Mouse (Mus musculus) heart, embryonic 14.5 days (tissue): ENCODE measurements around the gene Uts2r. TPM values are rescaled to one million over a fixed set of nuclear protein-coding genes. Genes with fewer than 3 reads are reported as not detected.

Experiments
- ATAC-seq: fragments of 200-750 bp; cut with Nextera tagmentation; 2 replicates; pipeline ENCODE4 v1.8.0; 2017; ENCODE audit warnings: low read depth, moderate TSS enrichment; ENCODE audit not compliant: insufficient number of reproducible peaks, insufficient read depth, low FRiP score
- H3K27ac ChIP-seq, 2 experiments: fragments of 200-500 bp in 1 of 2; fragments of 300-500 bp in 1 of 2; sonication (generic) in 1 of 2; replicated peaks in 1 of 2; 2 replicates each; pipeline ENCODE4 v1.5.1; 2012 to 2014; ENCODE audit warnings: low read depth in 2 of 2, low read length in 2 of 2, control low read depth in 1 of 2, mild to moderate bottlenecking in 1 of 2, mixed read lengths in 1 of 2; ENCODE audit not compliant: control insufficient read depth in 1 of 2, insufficient read depth in 1 of 2
- H3K27me3 ChIP-seq: fragments of 300-500 bp; sonication (generic); 2 replicates; pipeline ENCODE4 v1.6.1; 2014; ENCODE audit warnings: mild to moderate bottlenecking, low read length, control low read depth; ENCODE audit not compliant: control insufficient read depth, insufficient read depth
- H3K36me3 ChIP-seq: fragments of 300-500 bp; sonication (generic); 2 replicates; pipeline ENCODE4 v1.6.1; 2014; ENCODE audit warnings: mild to moderate bottlenecking, control low read depth, low read length, mixed read lengths; ENCODE audit not compliant: control insufficient read depth, insufficient read depth
- H3K4me1 ChIP-seq, 2 experiments: fragments of 200-500 bp in 1 of 2; fragments of 300-500 bp in 1 of 2; sonication (generic) in 1 of 2; 2 replicates each; pipeline ENCODE4 v1.6.1; 2012 to 2014; ENCODE audit warnings: low read length in 2 of 2, control low read depth in 1 of 2, mixed read lengths in 1 of 2; ENCODE audit not compliant: control insufficient read depth in 2 of 2, insufficient read depth in 2 of 2
- H3K4me2 ChIP-seq: fragments of 300-500 bp; sonication (generic); 2 replicates; pipeline ENCODE4 v1.6.1; 2014; ENCODE audit warnings: mild to moderate bottlenecking, low read length
- H3K4me3 ChIP-seq, 2 experiments: fragments of 200-500 bp in 1 of 2; fragments of 300-500 bp in 1 of 2; sonication (generic) in 1 of 2; 2 replicates each; pipeline ENCODE4 v1.5.1; 2012 to 2014; ENCODE audit warnings: low read length in 2 of 2, mild to moderate bottlenecking in 2 of 2, control low read depth in 1 of 2, low read depth in 1 of 2, moderate library complexity in 1 of 2; ENCODE audit not compliant: control insufficient read depth in 1 of 2, insufficient read depth in 1 of 2
- H3K9ac ChIP-seq: fragments of 300-500 bp; sonication (generic); 2 replicates; pipeline ENCODE4 v1.6.1; 2014; ENCODE audit warnings: mild to moderate bottlenecking, low read length
- H3K9me3 ChIP-seq: fragments of 300-500 bp; sonication (generic); 2 replicates; pipeline ENCODE4 v1.6.1; 2016; ENCODE audit warnings: low read length, control low read depth; ENCODE audit not compliant: control insufficient read depth
- WGBS: fragments of 180-500 bp; shearing (Covaris S2); extraction: QIAGEN DNeasy Blood & Tissue Kit; methylation state at CpG from one replicate; pipeline ENCODE4 v1.1.7; 2014; 5-methylcytosine and 5-hydroxymethylcytosine counted together
- polyA plus RNA-seq: library from polyadenylated mRNA; unstranded; fragments of >200 nt; fragmentation: Nextera tagmentation; extraction: Ambion mirVana; gene quantifications from 2 replicates; pipeline ENCODE4 v1.2.1, GENCODE M21; 2014

Uts2r gene
- polyA plus RNA-seq, 1 experiment from 2014 or later = 0.15 TPM

GRCm38 (mm10) chr11:121122024-121122670, 37.9 kb upstream of the Uts2r start:
- Histone ChIP-seq H3K4me3 (no peak overlapping the region), H3K4me1 (peaks cover 7 to 21% of the 10 kb centered on the region in 2 experiments), H3K36me3 (no peaks in the 10 kb centered on the region), H3K9me3 (no peaks in the 10 kb centered on the region), H3K4me2 (no peak overlapping the region), H3K9ac (no peak overlapping the region), H3K27ac (peak overlapping the region; percentile 65 to 80), H3K27me3 (no peaks in the 10 kb centered on the region)
- 0% methylated on average over 2 of the region's 2 CpGs for WGBS
- no peak for ATAC-seq

- ATAC-seq = no peak
- H3K4me1 ChIP-seq = peaks cover 7 to 21% of the 10 kb centered on the region in 2 experiments
- no peak overlapping the region for H3K9ac ChIP-seq
- no peaks in the 10 kb centered on the region for H3K27me3 ChIP-seq
- WGBS = 85% methylated on average over 4 of the region's 4 CpGs
- H3K9me3 ChIP-seq = no peaks in the 10 kb centered on the region
- no peak overlapping the region for H3K4me2 ChIP-seq
- H3K36me3 ChIP-seq = no peaks in the 10 kb centered on the region
- H3K27ac ChIP-seq = no peak overlapping the region
- no peak overlapping the region for H3K4me3 ChIP-seq
Measured at GRCm38 (mm10) chr11:121123438-121123837, 36.6 kb upstream of the Uts2r start.

GRCm38 (mm10) chr11:121125522-121126172, 34.4 kb upstream of the Uts2r start:
- 46% methylated on average over 3 of the region's 3 CpGs for WGBS

DNA sequence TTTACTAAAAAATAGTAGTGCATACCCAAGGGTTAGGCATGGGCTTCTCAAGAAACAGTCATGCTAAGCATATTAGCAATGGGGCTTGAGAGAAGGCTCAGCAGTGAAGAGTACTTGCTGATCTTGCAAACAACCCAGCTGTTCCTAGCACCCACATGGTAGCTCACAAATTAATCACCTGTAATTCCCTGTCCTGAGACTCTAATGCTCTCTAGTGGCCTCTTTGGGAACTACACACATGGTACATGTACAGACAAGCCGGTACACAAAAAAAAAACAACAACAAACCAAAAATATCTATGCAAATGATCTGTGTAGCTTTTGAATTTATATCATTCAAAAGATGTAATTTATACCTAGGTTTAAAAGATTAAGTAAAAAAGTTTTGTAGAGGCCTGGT, 33.7 kb upstream of the Uts2r start:
- no peak overlapping the region for H3K27ac ChIP-seq
- no peak overlapping the region for H3K4me2 ChIP-seq

More at GRCm38 (mm10) chr11:121125522-121126172, 34.4 kb upstream of the Uts2r start:
- ATAC-seq = no peak
- H3K9ac ChIP-seq = no peak overlapping the region
- H3K4me2 ChIP-seq = no peak overlapping the region
- no peaks in the 10 kb centered on the region for H3K9me3 ChIP-seq
- no peaks in the 10 kb centered on the region for H3K27me3 ChIP-seq
- no peaks in the 10 kb centered on the region for H3K36me3 ChIP-seq
- H3K27ac ChIP-seq = no peak overlapping the region
- H3K4me3 ChIP-seq = no peak overlapping the region
- peaks cover 7 to 21% of the 10 kb centered on the region in 2 experiments for H3K4me1 ChIP-seq

GRCm38 (mm10) chr11:121127441-121127840, 32.6 kb upstream of the Uts2r start:
- Histone ChIP-seq H3K4me3 (no peak overlapping the region), H3K9me3 (no peaks in the 10 kb centered on the region), H3K36me3 (no peaks in the 10 kb centered on the region), H3K9ac (no peak overlapping the region), H3K27ac (no peak overlapping the region), H3K4me1 (peaks cover 3 to 6% of the 10 kb centered on the region in 2 experiments; a peak in 3 of 4 replicates), H3K27me3 (no peaks in the 10 kb centered on the region), H3K4me2 (no peak overlapping the region)
- no peak for ATAC-seq
- 79% methylated on average over 3 of the region's 3 CpGs for WGBS

More for the DNA sequence above, 33.7 kb upstream of the Uts2r start:
- Histone ChIP-seq H3K4me3 (no peak overlapping the region), H3K36me3 (no peaks in the 10 kb centered on the region), H3K9ac (no peak overlapping the region), H3K27me3 (no peaks in the 10 kb centered on the region), H3K9me3 (no peaks in the 10 kb centered on the region), H3K4me1 (peaks cover 7 to 16% of the 10 kb centered on the region in 2 experiments)
- no peak for ATAC-seq
- WGBS = 79% methylated on average over 1 of the region's 1 CpGs

DNA sequence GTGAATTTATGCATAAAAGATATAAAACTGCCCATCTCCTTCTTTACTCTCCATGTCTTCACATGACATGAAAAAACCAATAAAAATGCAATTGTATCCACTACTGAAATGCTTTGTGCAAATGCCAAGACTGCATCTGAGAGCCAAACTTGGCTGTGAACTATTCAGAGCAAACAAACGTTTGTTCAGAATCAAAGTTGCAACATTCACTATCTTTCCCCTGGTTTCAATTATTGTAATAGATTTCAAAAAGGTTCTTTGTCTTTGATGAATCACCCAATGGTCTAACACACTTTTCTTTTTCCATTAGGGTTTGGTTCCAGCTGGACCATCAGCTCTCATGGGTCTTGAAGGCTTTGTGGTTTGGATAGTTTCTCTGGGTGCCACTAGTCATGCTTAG, 30.5 kb upstream of the Uts2r start:
- no peak overlapping the region for H3K4me2 ChIP-seq
- H3K4me1 ChIP-seq = peaks cover 3 to 4% of the 10 kb centered on the region in 2 experiments; a peak in 3 of 4 replicates
- no peak overlapping the region for H3K27ac ChIP-seq
- no peaks in the 10 kb centered on the region for H3K36me3 ChIP-seq
- no peak overlapping the region for H3K9ac ChIP-seq
- no peaks in the 10 kb centered on the region for H3K9me3 ChIP-seq
- no peak for ATAC-seq
- H3K27me3 ChIP-seq = no peaks in the 10 kb centered on the region
- no peak overlapping the region for H3K4me3 ChIP-seq
- 74% methylated on average over 1 of the region's 1 CpGs for WGBS

DNA sequence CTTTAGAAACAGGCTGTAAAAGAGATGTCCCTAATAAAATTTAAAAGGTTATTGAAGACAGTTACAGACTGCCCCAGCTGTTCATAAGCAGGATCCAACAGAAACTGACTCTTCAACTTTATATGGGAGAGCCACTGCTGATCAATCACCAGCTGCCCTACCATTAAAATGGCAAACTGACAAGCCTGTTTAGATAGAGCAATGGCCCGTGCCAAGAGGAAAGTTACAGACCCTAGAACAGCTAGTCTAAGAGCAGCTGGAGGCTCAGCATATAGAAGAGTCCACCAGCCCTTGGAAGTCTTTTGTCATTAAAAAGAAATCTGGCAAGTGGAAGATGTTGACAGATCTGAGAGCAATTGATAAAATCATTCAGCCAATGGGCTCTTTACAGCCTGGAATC, 25.5 kb upstream of the Uts2r start:
- Histone ChIP-seq H3K36me3 (no peaks in the 10 kb centered on the region), H3K4me2 (no peak overlapping the region), H3K27ac (no peak overlapping the region), H3K27me3 (no peaks in the 10 kb centered on the region), H3K4me3 (no peak overlapping the region), H3K9me3 (no peaks in the 10 kb centered on the region), H3K9ac (no peak overlapping the region), H3K4me1 (no peaks in the 10 kb centered on the region; a peak in 1 of 4 replicates)
- WGBS = 26% methylated on average over 1 of the region's 1 CpGs
- no peak for ATAC-seq
